8 mouse cellular contexts compared by ENCODE assay signal in genomic region chr14:54226911-54227811, GRCm38 (mm10). TPM values are rescaled to one million over a fixed set of nuclear protein-coding genes. Genes with fewer than 3 reads are reported as not detected.
A peak's percentile ranks its signal among the peaks of the same experiment; 100 is the strongest.
DNase-seq lines count a peak whose midpoint lies in the region; ATAC-seq and TF ChIP-seq lines count a peak whose summit lies in the region.

No protein-coding gene starts in this region.

- no peak overlapping the region for H3K27ac ChIP-seq in midbrain, embryonic 11.5 days (ENCODE audit: low read depth, low read length)
- no peak overlapping the region for H3K27ac ChIP-seq in midbrain, postnatal 0 days (ENCODE audit: low read depth, low read length)
- peak overlapping the region; percentile 65 for H3K27ac ChIP-seq in lung, embryonic 15.5 days

- H3K9me3 ChIP-seq in midbrain, embryonic 11.5 days (ENCODE audit: control insufficient read depth, low read length), result no peaks in the 10 kb centered on the region
- no peaks in the 10 kb centered on the region for H3K9me3 ChIP-seq in midbrain, postnatal 0 days (ENCODE audit: low read length)
- H3K9me3 ChIP-seq in lung, embryonic 15.5 days, result no peaks in the 10 kb centered on the region

- 59% methylated on average over 16 of the region's 16 CpGs for WGBS in midbrain, embryonic 11.5 days
- 57% methylated on average over 16 of the region's 16 CpGs for WGBS in midbrain, postnatal 0 days
- 10% methylated on average over 16 of the region's 16 CpGs for WGBS in lung, embryonic 15.5 days

- ATAC-seq in midbrain, embryonic 11.5 days (ENCODE audit: low FRiP score), result 0 out of 2 replicates have a peak, but pooled peaks have one; percentile 2
- ATAC-seq in midbrain, postnatal 0 days (ENCODE audit: low FRiP score), result no peak; the same call in 1 of the 2 replicates
- peak; percentile 58 for ATAC-seq in lung, embryonic 15.5 days (ENCODE audit: borderline replicate concordance, extremely low read depth, low FRiP score, low TSS enrichment)

- no peak overlapping the region; the same call in 1 of the 2 replicates for H3K4me2 ChIP-seq in midbrain, embryonic 11.5 days
- no peak overlapping the region for H3K4me2 ChIP-seq in midbrain, postnatal 0 days (ENCODE audit: low read depth, low read length, poor library complexity, severe bottlenecking)
- peak overlapping the region; percentile 57 for H3K4me2 ChIP-seq in lung, embryonic 15.5 days

- no peak for TF ChIP-seq CTCF in midbrain, postnatal 0 days (IDR thresholded peaks at IDR 0.05)

- H3K27me3 ChIP-seq in midbrain, embryonic 11.5 days (ENCODE audit: control insufficient read depth, insufficient read depth, low read length), result no peaks in the 10 kb centered on the region
- no peaks in the 10 kb centered on the region for H3K27me3 ChIP-seq in midbrain, postnatal 0 days (ENCODE audit: insufficient read depth, low read length)
- no peaks in the 10 kb centered on the region for H3K27me3 ChIP-seq in lung, embryonic 15.5 days

- no peaks in the 10 kb centered on the region for H3K36me3 ChIP-seq in midbrain, embryonic 11.5 days (ENCODE audit: control insufficient read depth, insufficient read depth, low read length)
- no peaks in the 10 kb centered on the region for H3K36me3 ChIP-seq in midbrain, postnatal 0 days (ENCODE audit: insufficient read depth, low read length)
- no peaks in the 10 kb centered on the region for H3K36me3 ChIP-seq in lung, embryonic 15.5 days

- H3K4me1 ChIP-seq in midbrain, embryonic 11.5 days (ENCODE audit: control insufficient read depth, insufficient read depth, low read length), result peaks cover 18% of the 10 kb centered on the region
- H3K4me1 ChIP-seq in midbrain, postnatal 0 days (ENCODE audit: insufficient read depth, low read length), result peaks cover 8% of the 10 kb centered on the region; the same call in 1 of the 2 replicates
- peaks cover 41% of the 10 kb centered on the region for H3K4me1 ChIP-seq in lung, embryonic 15.5 days

- H3K4me3 ChIP-seq in midbrain, embryonic 11.5 days (ENCODE audit: low read depth, low read length), result no peak overlapping the region
- no peak overlapping the region for H3K4me3 ChIP-seq in midbrain, postnatal 0 days (ENCODE audit: low read depth, low read length)
- H3K4me3 ChIP-seq in lung, embryonic 15.5 days, result peak overlapping the region; percentile 29

- no peak for DNase-seq in midbrain, embryonic 11.5 days (ENCODE audit: low spot score, missing footprints)
- DNase-seq in midbrain, postnatal 0 days (ENCODE audit: low spot score), result no peak
- peak; percentile 19 for DNase-seq in gonadal fat pad, adult 2 months (ENCODE audit: low read depth)
- DNase-seq in kidney, adult 18-20 months, result peak; percentile 69
- peak; percentile 72 to 81 for DNase-seq in spleen, postnatal 4 days (ENCODE audit: low spot score in 2 of 2)
- no peak for DNase-seq in layer of hippocampus, postnatal 36 days
- DNase-seq in layer of hippocampus, postnatal 14 days (ENCODE audit: low spot score in 2 of 2), result no peak

- no peak overlapping the region for H3K9ac ChIP-seq in midbrain, embryonic 11.5 days (ENCODE audit: low read length)
- no peak overlapping the region for H3K9ac ChIP-seq in midbrain, postnatal 0 days (replicated peaks; ENCODE audit: low read length, poor library complexity, severe bottlenecking)
- H3K9ac ChIP-seq in lung, embryonic 15.5 days, result peak overlapping the region; percentile 17

RNA-seq across cellular contexts. Expression of gene Dad1, which starts 26.7 kb away (rescaled TPM):
- 229 and 237 TPM in 2 replicates for polyA plus RNA-seq in midbrain, embryonic 11.5 days (2014; fragmentation: Nextera tagmentation; extraction: Ambion mirVana)
- 240 and 263 TPM in 2 replicates for total RNA-seq in midbrain, postnatal 0 days (2014; rRNA removed)
- polyA plus RNA-seq in midbrain, postnatal 0 days (2015; fragmentation: Nextera tagmentation; extraction: Ambion mirVana), result 374 and 394 TPM in 2 replicates
- 776 and 830 TPM in 2 replicates for polyA plus RNA-seq in gonadal fat pad, adult 2 months (2012; rRNA removed)
- polyA plus RNA-seq in lung, embryonic 15.5 days (2015; fragmentation: Nextera tagmentation; extraction: Ambion mirVana), result 398 and 402 TPM in 2 replicates
- total RNA-seq in layer of hippocampus, postnatal 36 days (2021), result 100 to 1,000 TPM; 123 to 131 TPM
- total RNA-seq in layer of hippocampus, postnatal 14 days (2021), result 100 to 1,000 TPM; 123 to 124 TPM

RNA-seq across cellular contexts. Expression of gene Abhd4, which starts 26.8 kb away (rescaled TPM):
- 38.3 and 38.4 TPM in 2 replicates for polyA plus RNA-seq in midbrain, embryonic 11.5 days (2014; fragmentation: Nextera tagmentation; extraction: Ambion mirVana)
- 75.7 and 87.8 TPM in 2 replicates for total RNA-seq in midbrain, postnatal 0 days (2014; rRNA removed)
- polyA plus RNA-seq in midbrain, postnatal 0 days (2015; fragmentation: Nextera tagmentation; extraction: Ambion mirVana), result 56.4 and 67.6 TPM in 2 replicates
- polyA plus RNA-seq in gonadal fat pad, adult 2 months (2012; rRNA removed), result 76.1 and 84.6 TPM in 2 replicates
- polyA plus RNA-seq in lung, embryonic 15.5 days (2015; fragmentation: Nextera tagmentation; extraction: Ambion mirVana), result 49.6 and 52.2 TPM in 2 replicates
- 10 to 100 TPM; 55.7 to 56.6 TPM for total RNA-seq in layer of hippocampus, postnatal 36 days (2021)
- 10 to 100 TPM; 56.1 to 58.9 TPM for total RNA-seq in layer of hippocampus, postnatal 14 days (2021)

RNA-seq across cellular contexts. Expression of gene Olfr49, which starts 57.6 kb away (rescaled TPM):
- not detected in 2 replicates for polyA plus RNA-seq in midbrain, embryonic 11.5 days (2014; fragmentation: Nextera tagmentation; extraction: Ambion mirVana)
- not detected in 2 replicates for total RNA-seq in midbrain, postnatal 0 days (2014; rRNA removed)
- polyA plus RNA-seq in midbrain, postnatal 0 days (2015; fragmentation: Nextera tagmentation; extraction: Ambion mirVana), result not detected in 2 replicates
- polyA plus RNA-seq in gonadal fat pad, adult 2 months (2012; rRNA removed), result not detected in 2 replicates
- not detected in 2 replicates for polyA plus RNA-seq in lung, embryonic 15.5 days (2015; fragmentation: Nextera tagmentation; extraction: Ambion mirVana)
- total RNA-seq in layer of hippocampus, postnatal 36 days (2021), result not detected
- total RNA-seq in layer of hippocampus, postnatal 14 days (2021), result not detected

Comparison
In these comparisons a context has a peak if more than half of its experiments do, and no peak if none do; other contexts are left out.
1. DNase-seq: peak in gonadal fat pad, adult 2 months (single experiment), kidney, adult 18-20 months (single experiment) and spleen, postnatal 4 days (2 of 2); none in midbrain, embryonic 11.5 days (single experiment), midbrain, postnatal 0 days (single experiment), layer of hippocampus, postnatal 36 days (0 of 2) and layer of hippocampus, postnatal 14 days (0 of 2).